Mouse (Mus musculus) small intestine, adult 2 months (tissue): Measurements from ENCODE around the gene Gm16181.

Experiments used
- CTCF ChIP-seq: fragments of 200-500 bp; IDR thresholded peaks from 2 replicates; pipeline ENCODE4 v1.5.1; 2012; ENCODE audit warnings: low read depth, mild to moderate bottlenecking, control low read depth, inconsistent platforms, low read length, moderate library complexity, mixed read lengths; ENCODE audit not compliant: insufficient replicate concordance, insufficient read length; ENCODE audit errors: extremely low read depth
- POLR2A ChIP-seq: fragments of 200-500 bp; IDR thresholded peaks from 2 replicates; pipeline ENCODE4 v1.6.1; 2012; ENCODE audit warnings: low read depth, mild to moderate bottlenecking, control low read depth, inconsistent platforms, low read length, moderate library complexity

GRCm38 (mm10) chr17:35220156-35220952 is at the start of gene Gm16181:
- no peak for TF ChIP-seq CTCF
- TF ChIP-seq POLR2A = no peak
